Mouse (Mus musculus) ES-E14 (cell line): ENCODE data around the gene Rcc2. TPM values are rescaled to one million over a fixed set of nuclear protein-coding genes. Genes with fewer than 3 reads are reported as not detected.

Source experiments
- DNase-seq: peaks from one replicate; pipeline ENCODE4 v3.0.0-alpha.2; 2013; ENCODE audit warnings: low read depth, low spot score
- H3K27ac ChIP-seq: 2 replicates; pipeline ENCODE4 v1.5.1; 2012; ENCODE audit warnings: low read depth, mild to moderate bottlenecking, low read length, moderate library complexity, mixed read lengths; ENCODE audit not compliant: poor library complexity, insufficient read depth, severe bottlenecking
- H3K36me3 ChIP-seq: 2 replicates; pipeline ENCODE4 v1.6.1; 2012; ENCODE audit warnings: mild to moderate bottlenecking, low read length, moderate library complexity, mixed read lengths; ENCODE audit not compliant: control insufficient read depth, poor library complexity, insufficient read depth, severe bottlenecking
- H3K4me1 ChIP-seq, 2 experiments: fragments of 150-350 bp in 1 of 2; sonication (generic) in 1 of 2; 2 replicates each; pipeline ENCODE4 v1.6.1; 2012; ENCODE audit warnings: low read length in 2 of 2, mild to moderate bottlenecking in 1 of 2, mixed read lengths in 1 of 2; ENCODE audit not compliant: control insufficient read depth in 2 of 2, insufficient read depth in 2 of 2, poor library complexity in 1 of 2
- H3K4me3 ChIP-seq, 2 experiments: fragments of 150-350 bp in 1 of 2; sonication (generic) in 1 of 2; 2 replicates each; pipeline ENCODE4 v1.5.1; 2012; ENCODE audit warnings: low read length in 2 of 2, low read depth in 1 of 2, mild to moderate bottlenecking in 1 of 2, mixed read lengths in 1 of 2; ENCODE audit not compliant: insufficient read depth in 1 of 2, poor library complexity in 1 of 2, severe bottlenecking in 1 of 2
- H3K9ac ChIP-seq: 2 replicates; pipeline ENCODE4 v1.6.1; 2012; ENCODE audit warnings: low read depth, mild to moderate bottlenecking, low read length, mixed read lengths; ENCODE audit not compliant: poor library complexity, insufficient read depth, severe bottlenecking
- H3K9me3 ChIP-seq: fragments of 150-350 bp; sonication (generic); 2 replicates; pipeline ENCODE4 v1.6.1; 2012; ENCODE audit warnings: low read depth, mild to moderate bottlenecking, low read length; ENCODE audit not compliant: control insufficient read depth, insufficient read depth
- CHD2 ChIP-seq: IDR thresholded peaks from 2 replicates; pipeline ENCODE4 v1.6.1; 2014; ENCODE audit warnings: mild to moderate bottlenecking, low read depth, low read length, inconsistent platforms
- HCFC1 ChIP-seq: IDR thresholded peaks from 2 replicates; pipeline ENCODE4 v1.6.1; 2012; ENCODE audit warnings: low read length, inconsistent platforms, borderline replicate concordance; ENCODE audit not compliant: insufficient read depth
- MAFK ChIP-seq: IDR thresholded peaks from 2 replicates; pipeline ENCODE4 v1.6.1; 2014; ENCODE audit warnings: mild to moderate bottlenecking, low read depth, low read length, inconsistent platforms; ENCODE audit not compliant: insufficient read depth
- ZC3H11A ChIP-seq: IDR thresholded peaks from 2 replicates; pipeline ENCODE4 v1.6.1; 2012; ENCODE audit warnings: low read depth, mild to moderate bottlenecking, inconsistent platforms, low read length, borderline replicate concordance
- ZNF384 ChIP-seq: IDR thresholded peaks from 2 replicates; pipeline ENCODE4 v1.6.1; 2012; ENCODE audit warnings: low read depth, low read length, inconsistent platforms
- in situ Hi-C, 2 experiments: fragments of 600-800 bp; cut with MboI; formaldehyde crosslinking; loops; one replicate each; pipeline ENCODE4 v1.15.1; 2025; ENCODE audit warnings: low sequenced_read_pairs in 2 of 2, inconsistent platforms in 1 of 2; ENCODE audit not compliant: unreplicated experiment in 2 of 2
- total RNA-seq: library from RNA; depleted of rRNA; stranded (reverse); fragments of 300-350 nt; gene quantifications from 2 replicates; pipeline ENCODE4 v1.2.3, GENCODE M21; 2012

The Rcc2 gene
- total RNA-seq, 1 experiment, result 250 TPM

GRCm38 (mm10) chr4:140711360-140711759 lies 11.0 kb downstream of the Rcc2 start:
- in situ Hi-C loops, result no loop called here
- Histone ChIP-seq H3K9ac (no peak overlapping the region), H3K27ac (no peak overlapping the region), H3K36me3 (peaks cover 92% of the 10 kb centered on the region), H3K9me3 (no peaks in the 10 kb centered on the region), H3K4me1 (peaks cover 2 to 13% of the 10 kb centered on the region in 2 experiments; a peak in 3 of 4 replicates), H3K4me3 (no peak overlapping the region)
- no peak for DNase-seq
- TF ChIP-seq HCFC1 (no peak), ZNF384 (no peak), CHD2 (no peak), ZC3H11A (no peak), MAFK (no peak)

- H3K4me3 ChIP-seq, result no peak overlapping the region
- peaks cover 94% of the 10 kb centered on the region for H3K36me3 ChIP-seq
- in situ Hi-C loops, result no loop called here
- H3K9ac ChIP-seq, result no peak overlapping the region
- TF ChIP-seq ZC3H11A (peak; percentile 34; the same call in 1 of the 2 replicates), MAFK (no peak)
- no peaks in the 10 kb centered on the region for H3K9me3 ChIP-seq
- H3K27ac ChIP-seq, result no peak overlapping the region
- H3K4me1 ChIP-seq, result peaks cover 2 to 16% of the 10 kb centered on the region in 2 experiments; a peak in 3 of 4 replicates
- DNase-seq, result peak; percentile 80
Measured at GRCm38 (mm10) chr4:140713480-140714365, 13.4 kb downstream of the Rcc2 start.

- in situ Hi-C loops, result no loop called here
- TF ChIP-seq ZNF384, result no peak
- TF ChIP-seq MAFK, result no peak
- no peak for TF ChIP-seq HCFC1
- TF ChIP-seq CHD2, result no peak
- TF ChIP-seq ZC3H11A, result no peak
Measured at GRCm38 (mm10) chr4:140714586-140714985, 14.2 kb downstream of the Rcc2 start.

GRCm38 (mm10) chr4:140716994-140717393 lies 16.7 kb downstream of the Rcc2 start:
- in situ Hi-C loops, result no loop called here
- no peak overlapping the region for H3K9ac ChIP-seq

More at GRCm38 (mm10) chr4:140714586-140714985, 14.2 kb downstream of the Rcc2 start:
- Histone ChIP-seq H3K36me3 (peaks cover 88% of the 10 kb centered on the region), H3K4me1 (peaks cover 2 to 14% of the 10 kb centered on the region in 2 experiments; a peak in 2 of 4 replicates), H3K27ac (no peak overlapping the region), H3K9me3 (no peaks in the 10 kb centered on the region), H3K4me3 (no peak overlapping the region), H3K9ac (no peak overlapping the region)
- no peak for DNase-seq

More at GRCm38 (mm10) chr4:140716994-140717393, 16.7 kb downstream of the Rcc2 start:
- H3K4me1 ChIP-seq, result peaks cover 2 to 24% of the 10 kb centered on the region in 2 experiments; a peak in 3 of 4 replicates
- no peak overlapping the region for H3K27ac ChIP-seq
- DNase-seq, result no peak
- peaks cover 90% of the 10 kb centered on the region for H3K36me3 ChIP-seq
- TF ChIP-seq HCFC1 (no peak), ZC3H11A (no peak), MAFK (no peak), CHD2 (no peak), ZNF384 (no peak)
- H3K9me3 ChIP-seq, result no peaks in the 10 kb centered on the region
- H3K4me3 ChIP-seq, result no peak overlapping the region
